Mouse (Mus musculus) brain, embryonic 18.5 days (tissue): ENCODE data around the gene Rfc5.
A peak's percentile ranks its signal among the peaks of the same experiment; 100 is the strongest.

ENCODE experiments used
- DNase-seq: peaks from one replicate; pipeline ENCODE4 v3.0.0-alpha.2; 2012; ENCODE audit warnings: low read depth, low spot score

Rfc5 gene

GRCm38 (mm10) chr5:117376331-117376761 lies 12.5 kb downstream of the Rfc5 start:
- no peak for DNase-seq

GRCm38 (mm10) chr5:117374372-117375049 lies 14.3 kb downstream of the Rfc5 start:
- DNase-seq = no peak

- DNase-seq = no peak
Observed at GRCm38 (mm10) chr5:117373418-117373817, 15.4 kb downstream of the Rfc5 start.

GRCm38 (mm10) chr5:117370592-117370991 lies 18.3 kb downstream of the Rfc5 start:
- DNase-seq = no peak

- no peak for DNase-seq
Observed at GRCm38 (mm10) chr5:117367206-117367605, 21.6 kb downstream of the Rfc5 start.

- no peak for DNase-seq
Observed at GRCm38 (mm10) chr5:117365904-117366561, 22.8 kb downstream of the Rfc5 start.

- no peak for DNase-seq
Observed at GRCm38 (mm10) chr5:117364821-117365220, 24.0 kb downstream of the Rfc5 start.

GRCm38 (mm10) chr5:117363066-117363782 lies 25.6 kb downstream of the Rfc5 start:
- DNase-seq = no peak

GRCm38 (mm10) chr5:117361590-117361989 lies 27.3 kb downstream of the Rfc5 start:
- no peak for DNase-seq

- no peak for DNase-seq
Observed at GRCm38 (mm10) chr5:117360631-117361541, 28.0 kb downstream of the Rfc5 start.

GRCm38 (mm10) chr5:117360228-117360515 lies 28.7 kb downstream of the Rfc5 start:
- no peak for DNase-seq

GRCm38 (mm10) chr5:117359497-117360227 lies 29.2 kb downstream of the Rfc5 start:
- DNase-seq = no peak

GRCm38 (mm10) chr5:117358725-117359124 lies 30.1 kb downstream of the Rfc5 start:
- peak; percentile 16 for DNase-seq

GRCm38 (mm10) chr5:117358248-117358630 lies 30.6 kb downstream of the Rfc5 start:
- no peak for DNase-seq

- DNase-seq = no peak
Observed at GRCm38 (mm10) chr5:117357478-117358247, 31.2 kb downstream of the Rfc5 start.

- DNase-seq = peak; percentile 32
Observed at GRCm38 (mm10) chr5:117357129-117357477, 31.7 kb downstream of the Rfc5 start, which contains the start of gene Wsb2. Gene Wsb2 (plus strand): TSS chr5:117357304.

GRCm38 (mm10) chr5:117356365-117357128 lies 32.3 kb downstream of the Rfc5 start:
- no peak for DNase-seq

GRCm38 (mm10) chr5:117355648-117356303 lies 33.1 kb downstream of the Rfc5 start:
- DNase-seq = no peak

GRCm38 (mm10) chr5:117354121-117354520 lies 34.7 kb downstream of the Rfc5 start:
- no peak for DNase-seq
